Mouse (Mus musculus) E14TG2a.4 (cell line): ENCODE results near the gene D130043K22Rik.
A peak's percentile ranks its signal among the peaks of the same experiment; 100 is the strongest.

Source experiments
- H3K27me3 ChIP-seq: 2 replicates; pipeline ENCODE4 v1.6.1; 2014; ENCODE audit warnings: low read length, control low read depth; ENCODE audit not compliant: insufficient read depth
- H3K36me3 ChIP-seq: 2 replicates; pipeline ENCODE4 v1.6.1; 2014; ENCODE audit warnings: low read length, control low read depth; ENCODE audit not compliant: insufficient read depth
- H3K4me1 ChIP-seq: replicated peaks from 2 replicates; pipeline ENCODE4 v1.6.1; 2014; ENCODE audit warnings: low read depth, low read length, control low read depth
- H3K4me3 ChIP-seq: replicated peaks from 2 replicates; pipeline ENCODE4 v1.5.1; 2014; ENCODE audit warnings: mild to moderate bottlenecking, low read length
- H3K9me3 ChIP-seq: 2 replicates; pipeline ENCODE4 v1.6.1; 2014; ENCODE audit warnings: low read length, control low read depth
- CTCF ChIP-seq: conservative IDR thresholded peaks from 2 replicates; pipeline ENCODE4 v1.5.1; 2014; ENCODE audit warnings: low read length
- NANOG ChIP-seq: IDR thresholded peaks from 2 replicates; pipeline ENCODE4 v1.6.1; 2014; ENCODE audit warnings: borderline replicate concordance, low read length, mixed read lengths
- POU5F1 ChIP-seq: IDR thresholded peaks from 2 replicates; pipeline ENCODE4 v1.6.1; 2014; ENCODE audit warnings: low read length, borderline replicate concordance

The D130043K22Rik gene

DNA sequence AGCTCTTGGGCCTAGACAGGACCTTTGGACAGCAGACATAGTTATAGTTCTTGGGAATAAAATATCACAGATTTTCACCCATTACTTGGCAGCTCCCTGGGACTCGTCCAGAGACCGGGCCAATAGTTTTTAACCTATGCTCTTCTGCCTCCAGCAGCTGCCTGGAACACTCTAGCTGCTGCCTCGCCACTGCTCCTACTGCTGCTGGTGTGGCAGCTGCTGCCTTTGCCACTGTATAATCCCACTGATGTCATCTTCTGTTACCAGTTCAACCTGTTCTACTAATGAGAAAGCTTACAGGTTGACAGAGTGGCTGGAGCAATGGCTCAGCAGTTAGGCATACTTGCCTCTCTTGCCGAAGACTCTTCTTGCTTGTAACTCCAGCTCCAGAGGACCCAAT lies 4.4 kb downstream of the D130043K22Rik start:
- Histone ChIP-seq H3K4me3 (no peak overlapping the region), H3K36me3 (no peaks in the 10 kb centered on the region), H3K9me3 (no peaks in the 10 kb centered on the region), H3K27me3 (peaks cover 5% of the 10 kb centered on the region), H3K4me1 (peaks cover 10% of the 10 kb centered on the region)
- TF ChIP-seq POU5F1: no peak
- no peak for TF ChIP-seq CTCF
- TF ChIP-seq NANOG: no peak

DNA sequence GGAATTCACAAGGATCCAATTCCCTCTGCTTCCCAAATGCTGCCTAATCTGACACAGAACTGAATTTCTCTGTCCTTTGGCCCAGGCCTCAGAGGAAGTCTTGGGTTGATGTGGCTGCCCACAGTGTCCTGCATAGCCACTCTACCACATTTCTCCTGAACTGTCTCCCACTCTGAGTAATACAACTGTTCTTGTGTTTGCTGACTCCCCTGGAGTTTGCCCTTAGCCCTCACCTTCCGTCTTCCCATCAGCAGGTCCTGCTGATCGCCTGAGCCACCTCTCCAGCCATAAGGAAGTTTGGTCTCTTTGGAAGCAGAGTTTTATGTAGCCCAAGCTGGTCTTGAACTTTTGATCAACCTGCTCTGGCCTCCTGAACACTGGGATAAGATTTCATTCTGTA lies 7.1 kb downstream of the D130043K22Rik start:
- Histone ChIP-seq H3K9me3 (no peaks in the 10 kb centered on the region), H3K36me3 (no peaks in the 10 kb centered on the region), H3K27me3 (no peaks in the 10 kb centered on the region; the same call in 1 of the 2 replicates), H3K4me1 (peaks cover 5% of the 10 kb centered on the region), H3K4me3 (no peak overlapping the region)
- TF ChIP-seq CTCF (no peak), POU5F1 (no peak), NANOG (no peak)

DNA sequence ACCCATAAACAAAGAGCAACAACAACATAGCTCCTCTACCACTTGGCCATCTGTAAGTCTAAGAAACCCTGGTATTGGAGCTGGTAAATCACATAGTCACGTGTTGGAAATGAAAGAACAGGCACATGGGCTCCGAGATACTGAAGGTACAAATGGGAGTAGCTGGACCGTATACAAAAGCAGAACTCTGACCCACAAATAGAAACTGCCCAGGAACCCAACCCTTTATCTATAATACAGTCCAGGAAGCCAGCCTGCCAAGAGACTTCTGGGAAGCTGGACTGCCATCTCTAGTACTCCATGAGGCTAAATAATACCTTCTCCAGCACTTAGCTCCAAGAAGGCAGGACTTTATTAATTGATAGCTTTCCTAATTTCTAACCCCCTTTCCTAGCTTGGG lies 7.6 kb downstream of the D130043K22Rik start:
- Histone ChIP-seq H3K4me3 (no peak overlapping the region), H3K9me3 (no peaks in the 10 kb centered on the region), H3K36me3 (no peaks in the 10 kb centered on the region), H3K4me1 (peaks cover 11% of the 10 kb centered on the region), H3K27me3 (no peaks in the 10 kb centered on the region; the same call in 1 of the 2 replicates)
- TF ChIP-seq POU5F1: no peak
- TF ChIP-seq CTCF: no peak
- no peak for TF ChIP-seq NANOG

DNA sequence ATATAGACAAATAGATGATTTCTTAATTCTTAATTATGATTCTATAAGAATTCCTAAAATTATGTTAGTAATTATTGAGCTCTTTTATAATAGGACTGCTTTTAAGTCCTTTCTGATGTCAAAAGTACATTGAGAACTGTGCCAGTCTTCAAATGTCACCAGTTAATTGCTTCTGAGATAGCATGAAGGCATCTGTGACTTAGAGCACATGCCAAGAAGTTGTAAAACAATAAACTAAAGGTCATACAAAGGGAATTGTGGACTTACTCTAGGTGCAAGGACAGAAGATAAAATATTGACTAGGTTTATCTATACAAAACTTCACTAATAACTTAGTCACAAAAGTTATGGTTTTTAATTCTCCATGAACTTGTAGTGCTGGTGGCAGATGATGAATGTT lies 14.2 kb downstream of the D130043K22Rik start:
- no peak for TF ChIP-seq NANOG
- TF ChIP-seq CTCF: no peak
- no peak for TF ChIP-seq POU5F1
- Histone ChIP-seq H3K36me3 (no peaks in the 10 kb centered on the region), H3K9me3 (no peaks in the 10 kb centered on the region), H3K27me3 (peaks cover 11% of the 10 kb centered on the region; the same call in 1 of the 2 replicates), H3K4me3 (no peak overlapping the region), H3K4me1 (peaks cover 36% of the 10 kb centered on the region)

DNA sequence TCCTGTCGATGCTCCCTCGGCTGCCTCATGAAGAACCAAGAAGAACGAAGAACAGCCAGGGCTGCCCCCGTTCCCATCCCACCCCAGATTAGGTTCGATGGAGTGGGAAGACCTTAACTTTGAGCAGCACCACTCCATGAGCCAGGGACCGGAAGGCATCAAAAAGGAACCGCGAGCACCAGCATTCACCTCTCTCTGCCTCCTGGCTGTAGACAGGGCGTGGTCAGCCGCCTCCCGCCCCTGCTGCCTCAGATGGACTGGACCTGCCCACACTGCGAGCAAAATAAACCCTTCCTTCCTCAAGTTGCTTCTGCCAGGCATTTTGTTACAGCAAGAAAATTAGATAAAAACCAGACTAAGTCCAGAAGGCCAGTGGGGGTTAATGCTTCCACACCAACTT lies 16.1 kb downstream of the D130043K22Rik start:
- Histone ChIP-seq H3K36me3 (no peaks in the 10 kb centered on the region), H3K4me1 (peaks cover 41% of the 10 kb centered on the region), H3K27me3 (peaks cover 11% of the 10 kb centered on the region; the same call in 1 of the 2 replicates), H3K9me3 (no peaks in the 10 kb centered on the region), H3K4me3 (peak overlapping the region; percentile 32)
- no peak for TF ChIP-seq NANOG
- TF ChIP-seq CTCF: no peak
- TF ChIP-seq POU5F1: no peak

DNA sequence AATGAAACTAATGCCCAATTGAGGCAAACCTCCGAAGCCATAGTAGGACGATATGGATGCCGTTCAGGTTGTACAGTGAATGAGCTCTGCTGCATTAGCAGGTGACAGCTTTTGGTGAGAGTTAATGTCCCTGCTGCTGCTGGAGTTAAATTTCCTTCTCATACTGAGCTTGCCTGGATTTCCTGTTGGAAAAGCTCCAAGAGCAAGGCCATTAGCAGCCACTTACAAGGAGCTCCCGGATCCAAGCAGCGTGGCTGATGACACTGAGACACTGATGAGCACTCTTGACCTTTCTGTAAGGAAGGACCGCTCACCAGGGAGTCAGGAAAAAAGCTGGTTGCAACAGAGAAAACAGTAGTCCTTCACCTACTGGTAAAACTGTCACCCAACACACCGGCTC lies 17.1 kb downstream of the D130043K22Rik start:
- Histone ChIP-seq H3K36me3 (no peaks in the 10 kb centered on the region), H3K27me3 (peaks cover 11% of the 10 kb centered on the region; the same call in 1 of the 2 replicates), H3K4me1 (peaks cover 44% of the 10 kb centered on the region), H3K4me3 (no peak overlapping the region), H3K9me3 (no peaks in the 10 kb centered on the region)
- TF ChIP-seq POU5F1 (no peak), CTCF (no peak), NANOG (no peak)

DNA sequence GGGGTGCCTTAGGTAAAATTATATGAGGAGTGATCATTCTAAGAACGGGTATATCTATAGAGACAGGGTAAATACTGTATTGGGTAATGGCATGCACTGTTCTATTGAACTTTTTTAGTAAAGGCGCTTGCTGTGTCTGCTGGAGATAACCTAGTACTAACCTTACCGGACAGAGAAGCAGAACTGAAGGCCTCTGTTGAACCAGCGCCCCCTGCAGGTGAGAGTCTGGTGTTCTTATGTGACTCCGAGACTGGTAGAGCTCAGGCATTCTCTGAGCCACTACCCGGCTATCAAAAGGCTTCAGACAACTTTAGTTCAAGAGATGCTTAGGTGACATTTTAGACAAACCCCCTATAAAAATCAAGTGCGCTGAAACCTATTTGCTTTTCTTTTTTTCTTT lies 17.6 kb downstream of the D130043K22Rik start:
- H3K4me1 ChIP-seq: peaks cover 44% of the 10 kb centered on the region
- H3K9me3 ChIP-seq: no peaks in the 10 kb centered on the region
- TF ChIP-seq POU5F1 (no peak), NANOG (no peak), CTCF (peak; percentile 58)
- peaks cover 11% of the 10 kb centered on the region; the same call in 1 of the 2 replicates for H3K27me3 ChIP-seq
- H3K36me3 ChIP-seq: no peaks in the 10 kb centered on the region
- no peak overlapping the region for H3K4me3 ChIP-seq

DNA sequence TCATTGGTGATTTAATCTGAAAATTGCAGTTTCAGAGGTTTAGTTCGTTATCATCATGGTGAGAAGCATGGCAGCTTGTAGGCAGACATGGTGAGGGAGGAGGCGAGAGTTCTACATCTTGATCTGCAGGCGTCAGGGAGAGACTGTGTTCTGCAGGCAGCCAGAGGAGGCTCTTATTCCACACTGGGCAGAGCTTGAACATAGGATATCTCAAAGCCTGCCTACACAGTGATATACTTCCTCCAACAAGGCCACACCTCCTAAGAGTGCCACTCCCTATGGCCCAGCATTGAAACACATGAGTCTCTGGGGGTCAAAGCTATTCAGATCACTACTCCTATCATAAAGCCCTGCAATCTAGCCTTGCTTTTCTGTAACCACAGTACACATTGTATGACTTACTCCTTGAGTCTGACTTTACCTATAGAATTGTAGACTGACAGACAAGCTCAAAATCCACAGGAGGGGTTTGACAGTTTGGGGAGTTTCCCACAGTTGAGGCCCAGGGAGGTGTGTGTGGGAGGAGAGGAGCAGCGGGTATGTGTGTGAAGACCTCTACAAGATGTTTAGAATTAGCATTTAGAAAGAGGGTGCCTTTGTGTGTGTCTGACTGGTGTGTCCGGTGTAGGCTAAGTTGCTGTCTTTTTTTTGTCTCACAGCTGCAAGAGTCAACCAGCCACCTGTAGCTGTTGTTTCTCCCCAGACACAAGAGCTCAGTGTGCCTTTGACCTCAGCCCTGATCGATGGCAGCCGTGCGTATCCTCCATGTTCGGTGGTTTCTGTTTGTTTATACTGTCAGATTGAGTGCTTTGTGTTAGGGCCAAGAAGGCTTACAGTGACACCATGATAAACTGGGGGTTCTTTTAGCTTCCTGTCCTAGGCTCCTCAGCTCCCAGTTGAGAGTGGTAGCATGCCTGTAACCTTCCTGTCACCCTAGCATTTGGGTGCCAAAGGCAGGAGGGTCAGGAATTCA lies 21.8 kb downstream of the D130043K22Rik start:
- TF ChIP-seq POU5F1: no peak
- no peak for TF ChIP-seq NANOG
- Histone ChIP-seq H3K4me3 (no peak overlapping the region), H3K27me3 (no peaks in the 10 kb centered on the region)

DNA sequence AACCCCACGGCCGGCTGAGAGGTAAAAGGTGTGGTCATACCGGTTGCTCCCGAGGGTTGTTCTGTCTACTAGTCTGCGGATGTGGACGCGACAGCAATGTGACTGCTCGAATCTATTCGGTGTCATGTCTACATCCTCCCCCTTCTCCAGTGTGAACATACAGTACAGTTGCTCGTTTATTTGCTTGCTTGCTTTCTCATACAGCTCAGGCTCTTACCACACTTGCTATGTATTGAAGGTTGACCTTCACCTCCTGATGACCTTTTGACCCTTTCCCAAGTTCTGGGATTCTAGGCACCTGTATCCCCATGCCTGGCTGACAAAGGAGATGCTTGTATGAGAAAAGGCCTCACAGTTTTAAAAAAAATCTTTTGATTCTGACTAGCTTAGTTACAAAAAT lies 22.9 kb downstream of the D130043K22Rik start:
- no peaks in the 10 kb centered on the region for H3K9me3 ChIP-seq
- no peak overlapping the region for H3K4me3 ChIP-seq
- H3K36me3 ChIP-seq: no peaks in the 10 kb centered on the region
- TF ChIP-seq NANOG: no peak
- TF ChIP-seq POU5F1: no peak
- TF ChIP-seq CTCF: no peak
- H3K4me1 ChIP-seq: peaks cover 34% of the 10 kb centered on the region
- no peaks in the 10 kb centered on the region for H3K27me3 ChIP-seq

More for the DNA sequence above, 21.8 kb downstream of the D130043K22Rik start:
- H3K36me3 ChIP-seq: no peaks in the 10 kb centered on the region
- peaks cover 40% of the 10 kb centered on the region for H3K4me1 ChIP-seq
- H3K9me3 ChIP-seq: no peaks in the 10 kb centered on the region
